Mouse (Mus musculus) brain, adult 10 weeks (tissue): ENCODE measurements around the gene Vezt. TPM values are rescaled to one million over a fixed set of nuclear protein-coding genes. Genes with fewer than 3 reads are reported as not detected.

Experiments
- polyA plus RNA-seq: library from polyadenylated mRNA; stranded (reverse); fragments of 350-450 nt; fragmentation: Illumina TruSeq; extraction: RNeasy Lipid Tissue Mini Kit (QIAGEN cat#74804); gene quantifications from one replicate; pipeline ENCODE4 v1.2.3, GENCODE M21; 2015; ENCODE audit warnings: low read depth, low replicate concordance

Vezt gene
- polyA plus RNA-seq = 36.8 TPM

DNA sequence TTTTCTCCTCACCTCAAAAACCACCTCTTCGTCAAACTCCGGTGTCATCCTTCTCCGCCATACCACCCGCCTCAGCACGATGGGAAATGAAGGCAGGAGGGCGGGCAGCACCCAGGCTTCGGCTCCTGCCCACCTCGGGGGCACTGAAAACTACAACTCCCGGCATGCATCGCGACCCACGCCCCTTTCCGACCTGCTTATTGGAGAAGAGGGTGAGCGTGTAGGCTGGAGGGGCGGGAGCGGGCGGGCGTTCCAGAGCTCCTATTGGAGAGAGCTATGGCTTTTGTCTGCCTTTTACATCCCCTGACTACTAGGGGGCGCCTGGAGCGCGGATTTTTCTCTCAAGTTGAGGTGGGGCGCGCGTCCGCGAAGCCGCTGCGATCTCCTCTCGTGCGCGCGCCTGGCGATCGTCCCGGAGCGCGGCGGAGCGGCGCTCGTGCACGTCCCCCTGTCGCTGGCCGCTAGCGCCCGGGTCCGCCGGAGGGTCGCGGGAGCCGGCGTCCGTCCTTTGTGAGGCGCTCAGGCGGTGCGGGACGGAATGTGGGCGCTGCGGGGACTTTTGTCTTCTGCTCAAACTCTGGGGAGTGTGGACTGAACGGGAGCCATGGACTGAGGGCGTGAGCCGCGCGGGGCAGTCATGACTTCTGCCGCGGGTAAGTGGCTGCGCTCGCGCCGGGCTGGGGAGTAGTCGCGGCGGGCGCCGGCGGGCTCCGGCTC lies at the start of gene Vezt, which contains the start of gene Fgd6:
Gene Vezt (minus strand): TSS at position 160 of the 717 bp plus-strand sequence.
Gene Fgd6 (plus strand): TSS at position 344 of the 717 bp plus-strand sequence.

GRCm38 (mm10) chr10:93897043-93897646 lies 138.5 kb downstream of the Vezt start, which contains the start of gene Metap2:
Gene Metap2, minus strand, starts transcription at chr10:93897093.

Other genes starting within 250 kb of the Vezt start
- gene Usp44, start 204.3 kb downstream of the Vezt start, polyA plus RNA-seq = not detected
- gene Metap2, start 138.7 kb downstream of the Vezt start, polyA plus RNA-seq = 120 TPM
- gene Fgd6, start 184 bp upstream of the Vezt start, polyA plus RNA-seq = 6.1 TPM
- gene Nr2c1, start 112.2 kb upstream of the Vezt start, polyA plus RNA-seq = 7.0 TPM
- 450 TPM for gene Ndufa12, start 162.9 kb upstream of the Vezt start, polyA plus RNA-seq